In the genomic region with DNA sequence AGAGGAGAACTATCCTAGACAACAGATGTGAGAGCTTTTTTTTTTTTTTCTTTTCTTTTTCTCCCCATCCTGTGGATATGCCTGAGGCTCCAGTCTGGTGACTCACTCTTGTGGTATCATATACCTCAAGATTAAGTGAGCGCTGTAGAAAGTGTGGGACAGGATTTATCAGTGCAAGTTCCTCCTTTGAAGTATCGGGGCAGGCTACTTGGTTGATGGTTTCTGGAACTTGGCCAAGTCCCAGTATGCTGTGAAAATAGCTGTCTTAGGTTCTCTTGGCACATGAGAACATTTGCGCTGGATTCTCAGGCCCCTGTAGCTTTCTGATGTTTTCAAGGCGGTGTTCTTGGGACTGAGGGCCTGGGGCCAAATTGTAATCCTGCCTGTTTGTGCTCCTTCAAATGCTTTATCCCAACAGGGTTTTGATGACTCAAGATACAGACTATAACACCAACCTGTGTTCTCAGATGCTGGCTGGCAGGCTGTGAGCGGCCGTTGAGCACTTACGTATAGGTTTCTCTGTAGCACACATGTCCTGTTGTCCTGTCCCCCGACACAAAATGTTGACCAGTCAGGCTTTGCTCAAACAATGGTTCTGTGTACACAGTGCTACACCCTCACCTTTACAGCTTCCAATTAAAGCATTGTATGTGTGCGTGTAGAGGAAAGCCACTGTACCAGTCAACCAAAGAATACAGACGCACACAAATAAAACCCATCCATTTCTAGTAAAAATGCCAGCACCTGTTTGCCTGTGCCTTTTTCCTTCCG, we compare ENCODE assay signal across 11 mouse cellular contexts.
A peak's percentile ranks its signal among the peaks of the same experiment; 100 is the strongest.
DNase-seq lines count a peak whose midpoint lies in the region; ATAC-seq lines count a peak whose summit lies in the region.
"Had no signal": no experiment of that assay in that cellular context is flagged by ENCODE, and none has a peak within 500 bp of the region (broad histone marks: within the 10 kb centered on the region; RNA-seq: fewer than 3 reads in every experiment).

No protein-coding gene starts in this region.

- ATAC-seq in megakaryocyte, adult 5-6 weeks (ENCODE audit: poor library complexity, severe bottlenecking): peak; percentile 84

- no peaks in the 10 kb centered on the region for H3K9me3 ChIP-seq in forebrain, embryonic 10.5 days

- DNase-seq in adrenal gland, postnatal 10 days: peak; percentile 25
- no peak for DNase-seq in adrenal gland, postnatal 4 days (ENCODE audit: low spot score in 2 of 2)
- peak; percentile 45 for DNase-seq in layer of hippocampus, adult 11-12 months (ENCODE audit: low spot score)
- DNase-seq in layer of hippocampus, adult 9-11 months: no peak
- DNase-seq in c-Kit-positive CD71-negative TER-119-negative erythroid progenitor cells, embryonic 14.5 days (ENCODE audit: low read depth): peak; percentile 66
- DNase-seq in thymus, postnatal 10 days (ENCODE audit: low spot score in 2 of 2): no peak
- DNase-seq in forebrain, embryonic 10.5 days (ENCODE audit: extremely low spot score, low spot score): no peak
- DNase-seq: adrenal gland, postnatal 25 days; B cell, adult 2 months; thymus, postnatal 4 days had no signal

- H3K4me1 ChIP-seq in forebrain, embryonic 10.5 days: peaks cover 20% of the 10 kb centered on the region

- H3K4me3 ChIP-seq in forebrain, embryonic 10.5 days: no peak overlapping the region

- H3K36me3 ChIP-seq in forebrain, embryonic 10.5 days (replicated peaks): no peaks in the 10 kb centered on the region

- H3K27me3 ChIP-seq in forebrain, embryonic 10.5 days (ENCODE audit: poor library complexity, severe bottlenecking): no peaks in the 10 kb centered on the region

- H3K27ac ChIP-seq in forebrain, embryonic 10.5 days: no peak overlapping the region

- WGBS in forebrain, embryonic 10.5 days: 92% methylated on average over 11 of the region's 11 CpGs

Comparison
In these comparisons a context has a peak if more than half of its experiments do, and no peak if none do; other contexts are left out.
1. DNase-seq: peak in adrenal gland, postnatal 10 days (single experiment), layer of hippocampus, adult 11-12 months (single experiment) and c-Kit-positive CD71-negative TER-119-negative erythroid progenitor cells, embryonic 14.5 days (single experiment); none in adrenal gland, postnatal 4 days (0 of 2), layer of hippocampus, adult 9-11 months (single experiment), thymus, postnatal 10 days (0 of 2) and forebrain, embryonic 10.5 days (single experiment).